Mouse (Mus musculus): ENCODE results near the gene Hivep2.

Hivep2 gene

GRCm38 (mm10) chr10:14049686-14050085 lies 83.8 kb downstream of the Hivep2 start:
- no peak for DNase-seq

- DNase-seq = no peak
These were observed 84.7 kb downstream of the Hivep2 start for GRCm38 (mm10) chr10:14050586-14050985.

- no peak for DNase-seq
These were observed 86.3 kb downstream of the Hivep2 start for GRCm38 (mm10) chr10:14052109-14052689.

- DNase-seq = peak; percentile 1
These were observed 89.0 kb downstream of the Hivep2 start for GRCm38 (mm10) chr10:14054860-14055259.

- DNase-seq = peak; percentile 4
These were observed 89.7 kb downstream of the Hivep2 start for GRCm38 (mm10) chr10:14055533-14055981.

- no peak for DNase-seq
These were observed 90.2 kb downstream of the Hivep2 start for GRCm38 (mm10) chr10:14056057-14056456.

GRCm38 (mm10) chr10:14056584-14057451 lies 90.9 kb downstream of the Hivep2 start:
- no peak for DNase-seq

- no peak for DNase-seq
These were observed 92.1 kb downstream of the Hivep2 start for GRCm38 (mm10) chr10:14057841-14058605.

GRCm38 (mm10) chr10:14058742-14059141 lies 92.9 kb downstream of the Hivep2 start:
- DNase-seq = no peak

- DNase-seq = peak; percentile 2
These were observed 93.7 kb downstream of the Hivep2 start for GRCm38 (mm10) chr10:14059581-14059980.

GRCm38 (mm10) chr10:14060302-14060701 lies 94.4 kb downstream of the Hivep2 start:
- DNase-seq = peak; percentile 3

GRCm38 (mm10) chr10:14063226-14063625 lies 97.4 kb downstream of the Hivep2 start:
- peak; percentile 1 for DNase-seq

- DNase-seq = peak; percentile 2
These were observed 99.0 kb downstream of the Hivep2 start for GRCm38 (mm10) chr10:14064759-14065395.

- no peak for DNase-seq
These were observed 101.9 kb downstream of the Hivep2 start for GRCm38 (mm10) chr10:14067802-14068201.

- no peak for DNase-seq
These were observed 104.7 kb downstream of the Hivep2 start for GRCm38 (mm10) chr10:14070498-14071079.

GRCm38 (mm10) chr10:14072504-14072903 lies 106.6 kb downstream of the Hivep2 start:
- no peak for DNase-seq

- DNase-seq = no peak
These were observed 109.9 kb downstream of the Hivep2 start for GRCm38 (mm10) chr10:14075767-14076166.

GRCm38 (mm10) chr10:14076880-14077279 lies 111.0 kb downstream of the Hivep2 start:
- DNase-seq = no peak

- DNase-seq = no peak
These were observed 115.0 kb downstream of the Hivep2 start for GRCm38 (mm10) chr10:14080830-14081229.

GRCm38 (mm10) chr10:14081824-14082223 lies 115.9 kb downstream of the Hivep2 start:
- DNase-seq = no peak

GRCm38 (mm10) chr10:14082275-14082674 lies 116.4 kb downstream of the Hivep2 start:
- no peak for DNase-seq

- no peak for DNase-seq
These were observed 119.4 kb downstream of the Hivep2 start for GRCm38 (mm10) chr10:14085241-14085659.
